Mouse (Mus musculus) kidney, adult 8-10 months (tissue): Measurements from ENCODE around the gene Dlg5.

Experiments
- DNase-seq, 2 experiments: peaks; one replicate each; pipeline ENCODE4 v3.0.0; 2022

Gene Dlg5

DNA sequence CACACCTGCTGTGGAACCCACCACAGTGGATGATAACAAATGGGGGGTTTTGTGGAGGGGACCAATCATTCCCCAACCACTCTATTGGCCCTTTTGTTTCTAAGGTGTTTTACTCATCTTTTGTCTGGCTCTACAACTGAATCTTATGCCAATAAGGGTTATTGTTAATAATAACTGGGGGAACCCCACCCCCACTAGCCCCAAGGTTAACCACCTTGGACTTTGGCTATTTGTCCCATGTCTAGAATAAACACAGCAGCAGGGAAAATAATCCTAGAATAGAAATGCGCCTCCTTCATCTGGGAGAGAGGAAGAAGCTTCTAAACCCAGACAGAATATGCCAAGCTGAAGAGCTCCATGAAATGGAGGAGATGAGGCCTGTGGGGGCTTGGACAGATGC, 151.1 kb downstream of the Dlg5 start:
- peak; percentile 9 to 49 for DNase-seq

DNA sequence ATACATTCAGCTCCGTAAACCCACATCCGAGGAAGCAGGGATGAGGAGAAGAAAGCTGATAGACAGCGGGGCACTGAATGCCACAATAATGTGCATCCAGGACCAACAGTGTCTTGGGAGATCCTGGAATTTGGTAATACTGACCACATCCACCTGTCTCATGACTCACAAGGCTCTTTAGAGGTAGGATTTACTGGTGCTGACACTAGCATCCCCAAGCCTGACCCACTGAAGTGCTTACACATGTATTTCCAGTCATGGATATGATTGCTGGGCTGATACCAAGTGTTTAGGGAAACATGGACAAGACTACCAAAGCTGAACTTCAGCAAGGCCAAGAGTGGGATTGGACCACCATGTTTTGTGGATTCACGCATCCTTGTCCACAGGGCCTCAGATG, 152.5 kb downstream of the Dlg5 start:
- no peak for DNase-seq

DNA sequence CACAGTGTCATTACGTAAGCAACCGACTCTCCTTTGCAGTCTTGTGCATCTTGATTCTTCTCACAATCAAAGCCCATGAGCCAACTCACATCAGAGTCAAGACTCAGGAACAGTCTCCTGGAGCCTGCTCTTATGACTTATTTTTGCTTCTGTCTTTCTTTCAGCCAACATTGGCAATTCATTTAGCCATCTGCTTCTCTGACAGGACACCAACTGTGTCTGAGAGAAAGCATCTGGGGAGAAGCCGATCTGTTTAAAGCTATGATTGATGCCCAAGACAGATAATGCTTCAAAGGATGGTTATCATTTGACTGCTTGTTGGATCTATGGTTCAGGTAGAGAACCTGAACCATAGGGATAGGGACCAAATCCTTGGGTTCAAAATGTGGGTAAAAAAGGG, 153.3 kb downstream of the Dlg5 start:
- no peak for DNase-seq

DNA sequence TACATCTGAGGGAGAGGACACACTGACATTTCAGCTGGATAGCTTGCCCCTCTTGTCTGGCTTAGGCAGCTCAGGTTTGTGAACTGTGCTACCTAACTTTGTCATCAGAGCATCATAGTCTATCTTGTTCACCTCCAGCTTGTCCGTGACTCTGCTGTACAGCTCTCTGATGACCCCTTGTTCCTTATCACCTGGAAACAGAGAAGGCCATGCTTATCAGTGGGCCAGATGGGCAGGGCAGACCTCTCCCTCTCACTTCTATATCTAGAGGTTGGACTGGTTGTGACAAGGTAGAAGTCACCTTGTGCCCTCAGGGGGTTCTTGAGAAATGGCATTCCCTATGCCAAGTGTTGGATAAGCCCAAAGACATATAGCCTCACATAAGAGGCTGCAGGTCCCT, 154.9 kb downstream of the Dlg5 start:
- no peak for DNase-seq

DNA sequence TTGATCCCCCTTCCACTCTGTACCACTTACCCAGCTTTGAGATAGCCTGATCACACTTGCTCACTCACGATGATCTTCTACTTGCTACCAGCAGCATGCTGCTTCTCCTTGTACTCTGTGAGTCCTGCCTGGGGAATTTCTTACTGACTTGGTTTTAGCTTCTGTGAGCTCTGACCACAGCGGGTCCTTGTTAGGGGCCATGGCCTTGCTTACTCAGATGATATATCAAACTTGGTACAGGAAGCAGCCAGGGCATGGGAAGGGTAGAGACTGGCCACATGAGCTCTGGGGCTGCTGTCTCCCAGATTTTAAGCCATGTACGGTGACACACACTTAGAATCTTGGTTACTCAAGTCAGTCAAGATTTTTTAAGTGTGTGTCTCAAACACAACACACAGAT, 156.5 kb downstream of the Dlg5 start:
- DNase-seq = no peak

DNA sequence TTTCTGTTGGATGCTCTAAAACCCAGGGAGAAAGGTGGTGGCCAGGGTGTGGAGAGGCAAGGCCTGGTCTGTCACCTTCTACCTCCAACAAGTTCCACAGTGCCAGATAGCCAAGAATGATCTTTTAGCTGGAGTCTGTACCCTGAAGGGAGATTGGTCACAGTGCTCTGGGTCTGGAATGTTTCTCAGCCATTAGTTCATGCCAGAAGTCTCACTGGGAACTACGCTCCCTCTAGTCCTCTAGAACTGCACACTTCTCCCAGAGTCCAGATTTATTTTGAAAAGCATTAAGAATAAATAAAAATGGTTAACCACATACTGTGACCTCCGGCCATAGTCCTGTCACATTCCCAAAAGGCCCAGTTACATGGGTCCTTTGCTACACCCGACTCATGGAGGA, 158.3 kb downstream of the Dlg5 start:
- DNase-seq = peak; percentile 2 to 43

DNA sequence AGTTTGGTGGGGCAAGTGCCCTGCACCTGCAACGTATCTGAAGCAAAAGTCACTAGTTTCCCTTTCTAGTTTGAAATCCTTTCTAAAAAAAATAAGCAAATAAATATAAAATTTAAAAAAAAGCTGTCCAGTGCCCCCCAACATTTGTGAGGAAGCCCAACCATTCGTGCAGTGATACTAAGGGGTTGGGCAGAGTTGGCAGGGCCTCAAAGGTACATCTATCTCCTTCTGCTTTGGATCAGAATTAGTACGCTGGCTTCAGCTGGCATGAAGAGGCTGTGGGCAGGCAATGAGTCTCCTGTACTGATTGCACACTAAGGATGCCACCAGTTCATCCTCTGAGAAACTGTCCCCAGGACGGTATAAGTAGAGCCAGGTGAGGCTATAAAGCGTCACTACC, 159.2 kb downstream of the Dlg5 start:
- DNase-seq = no peak
